Mouse (Mus musculus): ENCODE measurements around the gene Kank4. TPM values are rescaled to one million over a fixed set of nuclear protein-coding genes. Genes with fewer than 3 reads are reported as not detected.

Kank4 gene
- polyA plus RNA-seq, 1 experiment from 2014 or later = 0.98 TPM

DNA sequence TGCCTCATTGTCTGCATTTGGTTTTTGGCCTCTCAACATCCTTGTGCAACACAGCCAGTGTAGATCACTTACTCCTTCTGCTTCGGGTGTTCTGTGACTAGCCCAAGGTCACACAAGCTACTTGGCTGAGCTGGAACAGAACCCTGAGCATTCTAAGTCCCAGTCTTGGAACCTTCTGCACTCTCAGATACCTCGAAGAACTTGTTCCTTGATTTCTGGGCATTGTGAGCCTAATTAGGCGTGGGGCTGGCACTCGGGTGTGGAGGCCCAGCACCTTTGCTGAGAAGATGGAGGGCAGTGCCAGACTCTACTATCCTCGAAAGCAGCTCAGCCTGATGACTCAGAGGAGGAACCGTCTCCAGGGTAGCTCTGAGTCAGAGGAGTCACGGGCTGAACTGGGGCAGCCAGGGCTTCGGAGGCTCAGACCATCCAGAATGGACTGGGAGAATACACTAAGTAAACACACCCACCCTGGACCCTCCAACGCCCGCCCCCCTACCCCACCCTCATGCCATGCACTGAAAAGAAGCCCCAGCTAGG, 1.9 kb upstream of the Kank4 start:
- Histone ChIP-seq H3K4me1 (ENCODE audit: insufficient read depth, low read depth, low read length) (no peaks in the 10 kb centered on the region; the same call in 1 of the 2 replicates), H3K27me3 (replicated peaks; ENCODE audit: insufficient read depth, low read length) (no peaks in the 10 kb centered on the region), H3K36me3 (ENCODE audit: insufficient read depth, low read length) (no peaks in the 10 kb centered on the region), H3K4me2 (replicated peaks; ENCODE audit: low read depth, low read length) (no peak overlapping the region), H3K9me3 (ENCODE audit: low read length) (no peaks in the 10 kb centered on the region), H3K4me3 (ENCODE audit: low read depth, low read length) (no peak overlapping the region), H3K9ac (replicated peaks; ENCODE audit: low read depth) (no peak overlapping the region), H3K27ac (ENCODE audit: low read length) (no peak overlapping the region)
- TF ChIP-seq EP300 (IDR thresholded peaks at IDR 0.05) (no peak), CTCF (IDR thresholded peaks at IDR 0.05) (no peak)
- DNase-seq (ENCODE audit: low spot score) (no peak), ATAC-seq (no peak)
- WGBS = 65% methylated on average over 10 of the region's 10 CpGs

- Histone ChIP-seq H3K27ac (ENCODE audit: low read length) (no peak overlapping the region), H3K4me1 (ENCODE audit: insufficient read depth, low read depth, low read length) (no peaks in the 10 kb centered on the region; the same call in 1 of the 2 replicates), H3K36me3 (ENCODE audit: insufficient read depth, low read length) (no peaks in the 10 kb centered on the region), H3K27me3 (replicated peaks; ENCODE audit: insufficient read depth, low read length) (no peaks in the 10 kb centered on the region), H3K4me3 (ENCODE audit: low read depth, low read length) (peak overlapping the region; percentile 58), H3K9ac (replicated peaks; ENCODE audit: low read depth) (peak overlapping the region; percentile 39; the same call in 1 of the 2 replicates), H3K9me3 (ENCODE audit: low read length) (no peaks in the 10 kb centered on the region), H3K4me2 (replicated peaks; ENCODE audit: low read depth, low read length) (peak overlapping the region; percentile 99)
- DNase-seq (ENCODE audit: low spot score) (no peak), ATAC-seq (0 out of 2 replicates have a peak, but pooled peaks have one; percentile 4)
- TF ChIP-seq EP300 (IDR thresholded peaks at IDR 0.05) (no peak), CTCF (IDR thresholded peaks at IDR 0.05) (no peak)
- WGBS = 5% methylated on average over 14 of the region's 14 CpGs
These were observed 542 bp downstream of the Kank4 start for GRCm38 (mm10) chr4:98816807-98817183.

DNA sequence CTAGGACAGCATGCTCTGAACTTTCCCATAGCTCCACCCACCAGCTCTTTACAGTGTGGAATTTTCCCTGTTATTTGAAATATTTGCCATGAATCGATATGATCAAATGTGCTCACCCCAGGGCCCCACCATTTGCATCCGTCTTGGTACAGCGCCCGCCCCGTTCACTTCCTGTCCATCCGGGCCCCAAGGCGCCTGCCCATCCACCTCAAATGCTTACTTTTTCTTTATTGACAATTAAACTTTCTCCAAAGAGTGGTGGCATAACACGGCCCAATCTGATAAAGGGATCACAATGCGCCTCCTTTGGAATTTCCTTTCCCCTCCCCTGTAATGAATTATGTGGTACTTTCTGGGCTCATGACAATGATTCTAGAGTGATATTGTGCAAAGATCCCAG, 11.0 kb downstream of the Kank4 start:
- Histone ChIP-seq H3K4me3 (ENCODE audit: low read depth, low read length) (no peak overlapping the region), H3K9ac (replicated peaks; ENCODE audit: low read depth) (no peak overlapping the region), H3K27ac (ENCODE audit: low read length) (no peak overlapping the region), H3K27me3 (replicated peaks; ENCODE audit: insufficient read depth, low read length) (no peaks in the 10 kb centered on the region), H3K4me2 (replicated peaks; ENCODE audit: low read depth, low read length) (no peak overlapping the region), H3K4me1 (ENCODE audit: insufficient read depth, low read depth, low read length) (peaks cover 11% of the 10 kb centered on the region; the same call in 1 of the 2 replicates), H3K36me3 (ENCODE audit: insufficient read depth, low read length) (no peaks in the 10 kb centered on the region), H3K9me3 (ENCODE audit: low read length) (no peaks in the 10 kb centered on the region)
- DNase-seq (ENCODE audit: low spot score) (peak; percentile 16), ATAC-seq (no peak)
- no peak for TF ChIP-seq EP300 (IDR thresholded peaks at IDR 0.05)
- TF ChIP-seq CTCF (IDR thresholded peaks at IDR 0.05) = no peak
- 23% methylated on average over 9 of the region's 9 CpGs for WGBS

DNA sequence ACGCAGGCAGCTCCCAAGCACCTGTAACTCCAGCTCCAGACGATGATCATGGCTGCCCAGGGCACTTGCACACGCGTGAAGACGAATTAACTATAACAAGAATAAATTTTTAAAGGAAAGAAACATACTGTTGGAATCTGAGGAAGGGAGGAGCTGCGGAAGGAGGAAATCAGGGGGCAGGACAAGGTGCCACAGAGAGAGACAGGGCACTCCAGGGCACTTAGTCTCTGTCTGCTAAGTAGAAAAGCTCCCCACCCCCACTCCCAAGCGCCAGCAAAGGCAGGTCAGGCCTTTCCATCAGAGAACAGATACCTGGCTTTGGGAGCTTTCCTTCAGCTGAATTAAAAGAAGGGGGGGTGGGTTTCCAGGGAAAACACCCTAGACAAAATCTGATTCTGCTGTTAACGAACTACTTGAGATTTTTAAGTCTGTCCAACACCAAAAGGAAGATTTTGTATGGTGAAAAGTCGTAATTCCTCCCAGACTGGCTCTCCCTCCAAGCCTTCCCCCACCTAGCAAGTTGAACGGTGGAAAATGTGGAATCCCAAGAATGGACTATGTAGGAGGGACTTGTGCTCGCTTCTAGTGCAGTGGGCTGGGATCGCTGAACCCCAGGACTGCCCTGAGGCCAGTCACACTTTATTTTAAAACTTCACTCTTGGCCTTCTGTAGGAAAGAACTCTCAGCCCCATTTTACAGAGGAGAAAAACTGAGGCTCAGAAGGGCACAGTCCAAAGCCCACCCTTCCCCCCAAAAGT, 11.9 kb downstream of the Kank4 start:
- TF ChIP-seq EP300 (IDR thresholded peaks at IDR 0.05) (no peak), CTCF (IDR thresholded peaks at IDR 0.05) (no peak)
- ATAC-seq = peak; percentile 74

DNA sequence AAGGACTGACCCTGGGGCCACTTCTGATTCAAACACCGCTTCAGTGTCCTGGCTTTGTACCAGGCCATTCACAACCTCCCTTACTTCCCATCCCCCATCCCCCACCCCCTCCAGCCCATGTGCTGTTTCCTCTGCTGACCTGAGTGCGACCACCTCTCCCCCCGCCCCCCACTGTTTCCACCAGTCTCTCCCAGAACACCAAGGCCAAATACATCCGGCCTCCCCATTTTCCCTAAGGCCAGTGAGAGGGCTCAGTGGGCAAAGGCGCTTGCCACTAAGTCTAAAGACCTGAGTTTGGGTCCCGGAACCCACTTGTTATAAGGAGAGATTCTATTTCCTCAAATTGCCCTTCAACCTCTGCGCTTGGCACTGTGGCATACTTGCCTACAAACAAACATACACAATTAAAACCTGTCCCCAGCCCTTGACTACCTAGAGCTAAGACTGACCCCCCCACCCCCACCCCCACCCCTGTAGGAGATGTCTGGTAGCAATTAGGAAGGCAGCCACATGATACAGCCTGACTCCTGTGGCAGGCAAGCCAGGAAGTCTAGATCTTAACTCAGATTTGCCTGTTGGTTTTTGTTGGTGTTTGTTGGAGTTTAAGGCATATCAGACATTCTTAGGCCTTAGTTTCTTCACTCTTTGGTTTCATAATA, 12.7 kb downstream of the Kank4 start:
- TF ChIP-seq EP300 (IDR thresholded peaks at IDR 0.05) = no peak
- TF ChIP-seq CTCF (IDR thresholded peaks at IDR 0.05) = no peak
- no peak for DNase-seq (ENCODE audit: low spot score)
- H3K27ac ChIP-seq (ENCODE audit: low read length) = no peak overlapping the region
- no peak overlapping the region for H3K4me3 ChIP-seq (ENCODE audit: low read depth, low read length)
- H3K4me2 ChIP-seq (replicated peaks; ENCODE audit: low read depth, low read length) = no peak overlapping the region
- ATAC-seq = no peak
- peaks cover 11% of the 10 kb centered on the region; the same call in 1 of the 2 replicates for H3K4me1 ChIP-seq (ENCODE audit: insufficient read depth, low read depth, low read length)
- no peak overlapping the region for H3K9ac ChIP-seq (replicated peaks; ENCODE audit: low read depth)
- 74% methylated on average over 7 of the region's 7 CpGs for WGBS
- H3K9me3 ChIP-seq (ENCODE audit: low read length) = no peaks in the 10 kb centered on the region
- no peaks in the 10 kb centered on the region for H3K27me3 ChIP-seq (replicated peaks; ENCODE audit: insufficient read depth, low read length)
- H3K36me3 ChIP-seq (ENCODE audit: insufficient read depth, low read length) = no peaks in the 10 kb centered on the region

More for the DNA sequence above, 11.9 kb downstream of the Kank4 start:
- peak; percentile 42 for DNase-seq (ENCODE audit: low spot score)
- Histone ChIP-seq H3K9ac (replicated peaks; ENCODE audit: low read depth) (no peak overlapping the region), H3K4me1 (ENCODE audit: insufficient read depth, low read depth, low read length) (peaks cover 11% of the 10 kb centered on the region; the same call in 1 of the 2 replicates), H3K9me3 (ENCODE audit: low read length) (no peaks in the 10 kb centered on the region), H3K4me2 (replicated peaks; ENCODE audit: low read depth, low read length) (no peak overlapping the region), H3K27ac (ENCODE audit: low read length) (no peak overlapping the region), H3K27me3 (replicated peaks; ENCODE audit: insufficient read depth, low read length) (no peaks in the 10 kb centered on the region), H3K36me3 (ENCODE audit: insufficient read depth, low read length) (no peaks in the 10 kb centered on the region), H3K4me3 (ENCODE audit: low read depth, low read length) (no peak overlapping the region)
- 45% methylated on average over 12 of the region's 12 CpGs for WGBS

GRCm38 (mm10) chr4:98801775-98802174, 15.6 kb downstream of the Kank4 start:
- no peak overlapping the region for H3K4me2 ChIP-seq (replicated peaks; ENCODE audit: low read depth, low read length)
- no peaks in the 10 kb centered on the region for H3K36me3 ChIP-seq (ENCODE audit: insufficient read depth, low read length)
- H3K4me3 ChIP-seq (ENCODE audit: low read depth, low read length) = no peak overlapping the region
- peak; percentile 55 for ATAC-seq
- no peak overlapping the region for H3K9ac ChIP-seq (replicated peaks; ENCODE audit: low read depth)
- no peaks in the 10 kb centered on the region for H3K27me3 ChIP-seq (replicated peaks; ENCODE audit: insufficient read depth, low read length)
- no peak overlapping the region for H3K27ac ChIP-seq (ENCODE audit: low read length)
- peak; percentile 62 for DNase-seq (ENCODE audit: low spot score)
- peaks cover 8% of the 10 kb centered on the region; the same call in 1 of the 2 replicates for H3K4me1 ChIP-seq (ENCODE audit: insufficient read depth, low read depth, low read length)
- no peaks in the 10 kb centered on the region for H3K9me3 ChIP-seq (ENCODE audit: low read length)
- 61% methylated on average over 11 of the region's 11 CpGs for WGBS
- TF ChIP-seq CTCF (IDR thresholded peaks at IDR 0.05) = no peak
- no peak for TF ChIP-seq EP300 (IDR thresholded peaks at IDR 0.05)

All from lung, postnatal 0 days (tissue).